Mouse (Mus musculus): ENCODE results near the gene March6.

- TF ChIP-seq CTCF (IDR thresholded peaks at IDR 0.05; ENCODE audit: insufficient read depth, low read length) (no peak), POLR2A (IDR thresholded peaks at IDR 0.05; ENCODE audit: borderline replicate concordance, extremely low read depth, low read depth, low read length) (no peak)
Measured at GRCm38 (mm10) chr15:31532331-31533021, 1.6 kb upstream of the March6 start.

All from lung, adult 2 months (tissue).